Mouse (Mus musculus) heart, adult 18-20 months (tissue): ENCODE measurements around the gene Iqgap3. TPM values are rescaled to one million over a fixed set of nuclear protein-coding genes. Genes with fewer than 3 reads are reported as not detected.

Experiments
- DNase-seq, 2 experiments: peaks; one replicate each; pipeline ENCODE4 v3.0.0; 2021 to 2022; ENCODE audit warnings: mixed read lengths in 1 of 2
- long read RNA-seq, 2 experiments: library from polyadenylated mRNA; stranded (forward); transcript quantifications; one replicate each; pipeline ENCODE4 v2.0.0; 2021
- total RNA-seq, 2 experiments: library from RNA; stranded (reverse); gene quantifications; 2 replicates each; pipeline ENCODE4 v1.2.3; 2021

Iqgap3 gene
- under 1 TPM; 0.39 to 0.69 TPM for total RNA-seq
- long read RNA-seq, experiment 1, partial matches to known transcripts: 1 of 1 reads
- long read RNA-seq, experiment 1, other reads (novel, unspliced or antisense): 0 of 1 reads
- long read RNA-seq, experiment 2: 0 reads

DNA sequence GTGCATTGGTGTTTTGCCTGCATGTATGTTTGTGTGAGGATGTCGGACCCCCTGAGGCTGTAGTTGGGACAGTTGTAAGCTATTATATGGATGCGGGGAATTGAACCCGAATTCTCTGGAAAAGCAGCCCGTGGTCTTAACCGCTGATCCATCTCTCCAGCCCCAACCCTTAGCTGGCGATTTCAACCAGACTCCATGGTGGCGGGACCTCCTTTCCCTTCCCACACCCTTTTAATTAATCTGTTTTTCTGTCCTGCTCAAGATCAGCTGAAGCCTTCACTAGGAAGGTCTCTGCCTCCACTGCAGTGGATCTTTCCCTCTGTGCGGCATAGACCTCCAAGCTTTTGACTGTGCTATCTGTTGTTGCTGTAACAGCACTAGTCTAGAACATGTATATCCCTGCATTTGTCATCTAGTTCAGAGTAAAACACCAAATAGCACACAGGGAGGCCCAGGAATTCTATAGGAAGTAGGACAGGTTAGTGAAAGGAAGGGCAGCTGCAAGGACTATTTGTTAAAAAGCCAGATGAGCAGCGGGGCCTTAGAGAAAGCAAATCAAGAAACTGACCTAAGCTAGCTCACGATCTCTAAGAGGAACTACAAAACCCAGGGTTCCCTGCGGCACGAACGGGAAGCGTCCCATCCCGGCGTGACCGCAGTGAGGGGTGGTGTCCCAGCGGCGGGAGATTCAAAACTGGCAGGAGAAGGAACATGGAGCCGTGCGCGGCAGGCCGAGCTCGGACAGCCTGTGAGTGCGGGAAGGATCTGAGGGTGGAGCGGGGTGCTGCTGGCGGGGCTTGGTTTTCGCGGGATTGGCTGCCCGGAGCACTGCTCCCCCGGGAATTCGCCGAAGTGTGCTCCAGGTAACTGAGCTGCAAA is at the start of gene Iqgap3:
TSS of gene Iqgap3 (plus strand) at position 627 of the 879 bp plus-strand sequence.
- DNase-seq: peak; percentile 94 to 95

DNA sequence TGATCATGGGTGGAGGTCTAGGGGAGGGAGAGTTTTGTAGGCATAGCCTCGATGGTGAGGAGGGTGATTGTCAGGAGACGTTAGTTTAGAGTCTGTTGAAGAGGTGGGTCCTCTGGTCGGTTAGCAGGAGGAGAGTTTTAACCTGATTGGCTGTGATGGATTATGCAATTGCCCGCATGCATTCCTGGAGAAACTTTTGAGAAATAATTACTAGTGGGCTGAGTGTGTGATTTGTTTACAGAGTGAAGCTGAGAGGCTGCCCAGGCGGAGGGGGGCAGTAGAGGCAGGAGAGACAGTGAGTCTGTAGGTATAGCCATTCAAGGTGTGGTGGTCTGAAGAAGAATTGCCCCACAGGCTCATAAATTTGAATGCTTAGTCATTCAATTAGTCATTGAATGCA is 48.3 kb upstream of the Iqgap3 start:
- no peak for DNase-seq

GRCm38 (mm10) chr3:88035561-88036293 is 46.0 kb upstream of the Iqgap3 start:
- no peak for DNase-seq

DNA sequence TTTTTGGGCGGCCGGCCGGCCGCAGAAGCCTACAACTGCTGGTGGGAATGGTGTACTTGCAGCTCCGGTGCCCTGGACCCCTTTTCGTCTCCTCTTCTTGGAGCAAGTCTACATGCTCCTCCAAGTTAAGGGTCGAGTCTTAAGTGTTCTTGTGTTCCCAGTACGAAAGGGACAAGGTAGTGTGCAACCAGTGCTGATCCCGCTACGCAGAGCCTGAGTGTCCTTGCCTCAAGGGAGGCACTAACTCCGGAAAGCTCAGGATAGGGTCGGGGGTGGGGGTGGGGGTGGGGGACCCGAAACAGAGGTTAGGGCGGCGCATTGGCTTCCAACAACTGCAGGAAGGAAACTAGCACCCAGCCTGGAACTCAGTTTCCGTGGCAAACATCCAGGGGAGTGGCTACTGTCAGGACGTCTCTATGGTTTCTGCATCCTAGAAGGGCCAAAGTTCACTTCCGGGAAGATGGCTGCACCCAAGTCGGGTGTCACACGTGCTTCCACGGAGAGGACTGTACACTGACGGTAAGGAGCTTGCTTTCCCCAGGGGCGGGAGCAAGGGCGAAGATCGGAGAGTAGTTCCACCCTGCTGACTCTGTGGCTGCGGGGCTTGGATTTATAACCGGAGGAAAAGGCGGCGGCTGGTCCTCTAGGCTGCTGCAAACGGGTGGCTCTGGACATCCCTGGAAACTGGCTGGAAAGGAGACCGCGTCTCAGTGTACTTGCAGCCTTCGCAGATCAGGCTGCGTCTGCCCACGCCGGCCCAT is 38.9 kb upstream of the Iqgap3 start, which contains the start of gene Gpatch4:
TSS of gene Gpatch4 (plus strand) at position 448 of the 761 bp plus-strand sequence.
- DNase-seq: peak; percentile 95 to 96

DNA sequence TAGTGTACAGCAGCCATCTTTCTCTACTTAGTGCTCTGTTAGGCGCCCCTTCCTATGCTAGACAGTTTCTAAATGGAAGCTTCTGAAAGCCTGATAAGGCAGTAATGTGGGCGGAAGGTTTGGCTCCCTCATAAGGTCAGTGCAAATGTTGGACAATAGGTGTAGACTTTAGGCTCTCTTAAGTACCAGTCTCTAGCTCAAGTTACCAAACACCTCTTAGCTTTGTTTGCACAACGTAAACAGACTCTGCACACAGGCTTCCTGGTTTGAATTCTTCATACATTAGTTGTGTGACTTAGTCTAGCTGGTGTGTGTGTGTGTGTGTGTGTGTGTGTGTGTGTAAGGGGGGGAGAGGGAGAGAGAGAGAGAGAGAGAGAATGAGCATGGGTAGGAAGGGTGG is 32.2 kb upstream of the Iqgap3 start:
- no peak for DNase-seq

- no peak for DNase-seq
These were observed 24.7 kb upstream of the Iqgap3 start for GRCm38 (mm10) chr3:88057030-88057429.

DNA sequence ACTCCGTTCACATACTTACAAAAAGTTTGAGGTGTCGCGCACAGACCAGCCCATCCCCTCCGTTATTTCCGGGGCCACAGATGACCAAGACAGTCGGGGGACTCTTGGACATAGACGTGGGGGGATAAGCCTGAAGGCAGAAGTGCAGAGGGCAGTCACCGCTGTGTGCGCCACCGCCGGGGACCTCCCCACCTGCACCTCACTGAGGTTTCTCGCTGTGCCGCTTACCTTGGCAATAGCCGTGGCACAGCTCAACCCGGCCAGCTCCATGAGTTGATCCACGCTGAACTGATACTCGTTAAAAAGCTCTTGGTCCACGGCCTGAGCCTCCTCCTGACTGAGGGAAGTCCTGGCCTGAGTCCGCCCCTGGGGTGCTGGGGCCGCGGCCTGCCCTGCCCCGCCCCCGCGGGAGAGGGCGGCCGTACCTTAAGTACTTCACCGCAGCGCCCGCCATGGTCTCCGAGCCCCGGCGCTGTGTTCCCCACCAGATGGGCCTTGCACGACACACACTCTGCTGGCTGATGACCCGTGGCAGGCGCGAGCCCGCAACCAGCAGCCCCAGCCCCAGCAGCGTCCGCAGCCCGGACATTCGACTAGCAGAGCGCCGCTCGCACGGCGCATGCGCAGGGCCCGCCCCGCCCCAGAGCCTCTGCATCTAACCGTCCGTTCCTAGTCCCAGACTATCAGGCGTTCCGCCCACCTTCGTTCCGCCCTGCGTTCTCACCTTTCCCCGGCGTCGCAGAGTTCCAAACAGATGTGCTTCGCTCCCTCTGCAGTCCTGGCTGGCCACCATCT is 23.7 kb upstream of the Iqgap3 start, which contains the start of gene Naxe:
TSS of gene Naxe (minus strand) at position 594 of the 795 bp plus-strand sequence.
- peak; percentile 88 for DNase-seq

GRCm38 (mm10) chr3:88068386-88068785 is 13.4 kb upstream of the Iqgap3 start:
- DNase-seq: no peak

DNA sequence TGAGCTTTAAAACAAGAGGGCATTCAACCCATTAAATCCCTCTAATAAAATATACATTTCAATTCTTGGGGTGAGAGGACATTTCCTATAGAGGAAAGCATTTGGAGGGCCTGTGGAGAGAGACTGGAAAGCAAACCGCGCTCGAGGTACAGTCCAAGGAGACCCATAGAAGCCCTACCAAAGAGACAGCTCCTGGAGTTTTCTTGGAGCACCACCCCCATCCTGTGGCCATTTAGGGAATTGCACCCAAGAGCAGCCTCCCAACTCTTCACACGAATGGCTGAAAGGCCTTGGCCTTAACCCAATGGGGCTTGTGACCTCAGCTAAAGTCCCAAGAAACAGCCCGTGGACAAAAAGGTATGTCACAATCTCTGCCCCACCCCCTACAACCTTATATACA is 10.0 kb upstream of the Iqgap3 start:
- DNase-seq: peak; percentile 80 to 95

DNA sequence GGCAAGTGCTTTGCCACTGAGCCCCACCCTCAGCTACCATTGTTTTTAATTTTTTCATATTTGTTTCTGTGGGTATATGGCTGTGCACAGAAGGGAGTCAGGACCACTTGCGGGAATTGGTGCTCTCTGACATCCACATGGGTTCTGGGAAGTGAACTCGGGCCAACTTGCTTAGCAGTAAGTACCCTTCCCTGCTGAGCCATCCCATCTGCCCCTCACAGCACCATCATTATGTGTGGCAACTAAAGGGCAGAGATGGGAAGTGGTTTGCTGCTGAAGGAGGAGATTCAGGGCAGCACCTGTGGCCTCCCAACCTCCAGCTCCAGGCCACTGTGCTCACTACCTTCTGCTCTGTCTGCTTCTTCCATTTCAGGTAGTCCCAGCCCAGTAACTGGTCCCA is 8.1 kb upstream of the Iqgap3 start:
- DNase-seq: no peak

DNA sequence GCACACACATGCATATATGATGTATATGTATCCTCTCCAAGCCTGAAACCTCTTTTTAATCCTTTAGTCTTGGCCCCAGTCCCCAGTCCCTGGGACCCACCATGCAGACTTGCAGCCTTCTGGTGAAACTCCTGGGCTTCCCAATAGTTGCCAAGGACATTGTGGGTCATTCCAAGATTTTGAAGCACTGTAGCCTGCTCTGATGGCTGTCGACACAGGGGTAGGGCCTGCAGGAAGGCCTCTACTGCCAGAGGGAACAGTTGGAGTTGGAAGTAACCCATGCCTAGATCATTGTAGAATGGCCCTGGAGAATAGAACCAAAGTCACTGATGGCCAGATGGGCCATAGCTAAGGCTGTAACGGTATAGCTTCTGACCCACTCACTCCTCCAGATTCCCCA is 7.4 kb upstream of the Iqgap3 start:
- DNase-seq: no peak

GRCm38 (mm10) chr3:88074766-88075165 is 7.0 kb upstream of the Iqgap3 start:
- no peak for DNase-seq

DNA sequence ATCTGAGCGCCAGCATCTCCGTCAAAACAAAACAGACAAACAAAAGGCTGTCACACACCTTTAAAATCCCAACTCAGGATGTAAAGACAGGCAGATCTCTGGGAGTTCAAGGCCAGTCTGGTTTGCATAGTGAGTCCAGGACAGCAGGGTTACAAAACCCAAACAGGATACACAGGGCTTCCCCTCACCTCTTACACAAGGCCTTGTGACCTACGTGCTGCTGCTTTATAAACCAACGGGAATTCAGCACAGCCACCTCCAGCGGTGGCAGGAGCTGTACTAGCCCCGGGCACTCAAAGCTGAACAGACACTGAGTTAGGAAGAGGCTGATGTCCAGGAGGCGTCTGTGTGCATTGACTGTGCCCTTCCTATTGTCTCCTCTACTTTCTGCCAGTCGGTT is 4.3 kb upstream of the Iqgap3 start:
- DNase-seq: no peak

- DNase-seq: no peak
These were observed 3.6 kb upstream of the Iqgap3 start, which contains the start of gene Ttc24 for GRCm38 (mm10) chr3:88078204-88078603. TSS of gene Ttc24 (minus strand) at chr3:88078304.

DNA sequence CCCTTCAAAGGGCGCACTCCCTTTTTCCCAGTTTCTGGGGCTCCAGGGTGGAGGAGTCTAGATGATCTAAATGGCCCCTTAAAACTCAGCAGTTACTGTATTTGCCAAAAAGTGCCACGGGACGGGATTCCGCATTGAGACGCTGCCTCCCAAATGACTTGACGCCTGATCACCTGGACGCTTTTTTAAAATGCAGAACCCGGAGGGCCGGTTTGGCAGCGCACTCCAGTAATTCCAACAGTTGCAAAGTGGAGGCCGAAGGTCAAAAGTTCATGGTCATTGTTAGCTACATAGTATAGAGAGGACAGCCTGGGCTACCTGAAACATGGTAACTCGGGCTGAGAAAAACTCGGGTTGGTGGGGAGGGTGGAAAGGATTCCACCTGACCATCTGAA is 450 bp downstream of the Iqgap3 start:
- no peak for DNase-seq

DNA sequence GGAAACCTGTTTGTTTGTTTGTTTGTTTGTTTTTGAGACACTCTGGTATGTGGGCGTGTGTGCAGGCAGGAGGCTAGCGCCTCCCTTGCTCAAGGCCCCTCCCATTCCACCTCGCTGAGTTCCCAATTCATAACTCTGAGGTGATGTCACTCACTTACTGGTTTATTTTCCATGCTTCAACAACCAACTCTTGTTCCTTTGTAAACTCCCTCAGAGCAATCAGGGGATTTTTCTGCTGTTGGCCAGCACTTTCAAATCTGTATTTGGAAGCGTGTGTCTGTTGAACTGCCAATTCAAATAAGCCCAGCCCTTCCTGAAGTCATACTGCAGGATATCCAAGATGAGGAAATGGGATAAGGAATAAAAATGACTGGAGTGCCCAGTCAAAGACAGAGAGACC is 892 bp downstream of the Iqgap3 start:
- DNase-seq: peak in 1 of 2 experiments; percentile 36

- DNase-seq: no peak
These were observed 2.2 kb downstream of the Iqgap3 start for GRCm38 (mm10) chr3:88084001-88084400.

DNA sequence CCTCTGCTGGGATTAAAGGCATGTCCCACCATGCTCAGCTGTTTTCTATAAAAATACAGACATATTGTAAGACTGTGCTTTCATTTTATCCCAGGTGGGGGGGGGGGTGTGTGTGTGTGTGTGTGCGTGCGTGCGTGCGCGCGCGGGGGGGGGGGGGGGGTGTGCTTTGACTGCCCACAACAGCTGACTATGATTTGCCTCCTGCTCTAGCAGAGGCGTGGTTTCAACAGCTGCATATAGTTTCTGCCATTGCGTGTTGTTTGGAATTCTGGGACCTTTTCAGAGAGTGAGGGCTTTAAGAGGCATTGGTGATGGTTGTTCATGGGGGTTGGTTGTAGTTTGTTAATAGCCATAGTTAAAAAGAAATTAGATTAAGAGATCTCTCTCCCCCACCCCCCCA is 3.7 kb downstream of the Iqgap3 start:
- DNase-seq: no peak

DNA sequence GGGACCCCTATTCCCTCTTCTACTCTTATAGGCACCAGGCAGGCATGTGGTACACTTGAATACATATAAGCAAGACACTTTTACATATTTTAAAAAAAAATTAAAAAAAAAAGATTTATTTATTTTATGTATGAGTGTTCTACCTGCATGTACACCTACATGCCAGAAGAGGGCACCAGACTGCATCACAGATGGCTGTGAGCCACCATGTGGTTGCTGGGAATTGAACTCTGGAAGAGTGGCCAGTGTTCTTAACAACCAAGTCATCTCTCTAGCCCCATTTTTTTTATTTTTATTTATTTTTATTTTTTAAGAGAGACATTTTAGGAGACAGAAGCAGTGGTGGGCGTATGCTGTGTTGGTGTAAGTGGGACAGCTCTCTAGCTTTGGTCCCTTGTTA is 5.9 kb downstream of the Iqgap3 start:
- DNase-seq: peak; percentile 27 to 51

DNA sequence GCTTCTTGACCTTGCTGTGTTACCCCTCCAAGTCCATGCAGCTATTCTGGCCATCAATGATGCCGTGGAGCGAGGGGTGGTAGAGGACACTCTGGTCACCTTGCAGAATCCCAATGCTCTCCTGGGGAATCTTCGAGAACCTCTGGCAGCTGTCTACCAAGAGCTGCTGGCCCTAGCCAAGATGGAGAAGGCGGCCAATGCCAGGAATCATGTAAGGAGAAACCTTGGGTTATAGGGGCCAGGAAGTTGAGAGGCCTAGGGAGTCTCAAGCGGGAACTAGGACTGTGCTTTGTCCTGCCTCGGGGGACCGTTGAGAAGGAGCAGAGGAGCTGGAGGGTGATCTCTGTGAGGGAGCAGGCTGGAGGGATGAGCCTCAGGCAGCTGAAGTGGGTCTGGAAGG is 8.3 kb downstream of the Iqgap3 start:
- no peak for DNase-seq

DNA sequence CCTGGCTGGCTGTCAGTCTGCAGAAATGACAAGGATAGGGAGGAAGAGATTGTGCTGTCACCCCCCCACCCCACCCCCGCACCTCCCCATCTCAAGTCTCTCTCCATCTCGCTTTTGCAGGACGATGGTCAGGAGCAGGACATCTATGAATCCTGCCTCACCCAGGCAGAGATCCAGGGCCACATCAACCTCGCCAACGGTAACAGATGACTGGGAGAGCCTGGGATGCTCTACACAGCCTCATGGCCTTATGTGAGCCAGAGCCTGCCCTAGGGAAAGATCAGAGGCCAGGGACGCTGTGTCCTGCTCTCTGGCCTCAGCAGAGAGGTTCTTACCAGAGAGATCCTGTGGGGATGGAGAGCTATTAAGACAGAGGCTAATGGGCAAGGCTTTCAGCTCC is 8.8 kb downstream of the Iqgap3 start:
- no peak for DNase-seq
